Mouse (Mus musculus): ENCODE results near the gene Pex26.

GRCm38 (mm10) chr6:121150126-121150525 lies 33.3 kb upstream of the Pex26 start:
- TF ChIP-seq CTCF (IDR thresholded peaks at IDR 0.05; ENCODE audit: low read depth, low read length) (no peak), GATA1 (IDR thresholded peaks at IDR 0.05; ENCODE audit: borderline replicate concordance, low read length) (no peak), TAL1 (conservative IDR thresholded peaks at IDR 0.05; ENCODE audit: low read depth, low read length) (no peak)

All from G1E (cell line).